Mouse (Mus musculus) lung, postnatal 0 days (tissue): ENCODE data around the gene Lrrc75a. TPM values are rescaled to one million over a fixed set of nuclear protein-coding genes. Genes with fewer than 3 reads are reported as not detected.

Source experiments
- ATAC-seq: fragments of 200-750 bp; cut with Nextera tagmentation; 2 replicates; pipeline ENCODE4 v1.8.0; 2017; ENCODE audit warnings: moderate library complexity
- DNase-seq: peaks from one replicate; pipeline ENCODE4 v3.0.0-alpha.2; 2016; ENCODE audit warnings: low spot score
- H3K27ac ChIP-seq: fragments of 300-500 bp; sonication (generic); 2 replicates; pipeline ENCODE4 v1.5.1; 2014; ENCODE audit warnings: antibody characterized with exemption, mild to moderate bottlenecking, low read length, mixed read lengths
- H3K27me3 ChIP-seq: fragments of 300-500 bp; sonication (generic); replicated peaks from 2 replicates; pipeline ENCODE4 v1.6.1; 2014; ENCODE audit warnings: low read length, mixed read lengths; ENCODE audit not compliant: insufficient read depth
- H3K36me3 ChIP-seq: fragments of 300-500 bp; sonication (generic); 2 replicates; pipeline ENCODE4 v1.6.1; 2014; ENCODE audit warnings: low read length, mixed read lengths; ENCODE audit not compliant: insufficient read depth
- H3K4me1 ChIP-seq: fragments of 300-500 bp; sonication (generic); 2 replicates; pipeline ENCODE4 v1.6.1; 2014; ENCODE audit warnings: antibody characterized with exemption, low read depth, low read length, mixed read lengths; ENCODE audit not compliant: insufficient read depth
- H3K4me2 ChIP-seq: fragments of 300-500 bp; sonication (generic); replicated peaks from 2 replicates; pipeline ENCODE4 v1.6.1; 2014; ENCODE audit warnings: low read depth, mild to moderate bottlenecking, low read length, moderate library complexity, mixed read lengths
- H3K4me3 ChIP-seq: fragments of 300-500 bp; sonication (generic); 2 replicates; pipeline ENCODE4 v1.5.1; 2014; ENCODE audit warnings: low read depth, low read length
- H3K9ac ChIP-seq: fragments of 300-500 bp; sonication (generic); replicated peaks from 2 replicates; pipeline ENCODE4 v1.6.1; 2014; ENCODE audit warnings: low read depth, mild to moderate bottlenecking
- H3K9me3 ChIP-seq: fragments of 300-500 bp; sonication (generic); 2 replicates; pipeline ENCODE4 v1.6.1; 2016; ENCODE audit warnings: low read length, mixed read lengths
- CTCF ChIP-seq: IDR thresholded peaks from 2 replicates; pipeline ENCODE4 v1.5.1; 2016; ENCODE audit warnings: antibody characterized with exemption, mild to moderate bottlenecking
- EP300 ChIP-seq: IDR thresholded peaks from 2 replicates; pipeline ENCODE4 v1.6.1; 2016; ENCODE audit warnings: antibody characterized with exemption, mild to moderate bottlenecking, control low read depth
- WGBS: fragments of 180-500 bp; shearing (Covaris S2); extraction: QIAGEN DNeasy Blood & Tissue Kit; methylation state at CpG from one replicate; pipeline ENCODE4 v1.1.7; 2014; 5-methylcytosine and 5-hydroxymethylcytosine counted together
- polyA plus RNA-seq: library from polyadenylated mRNA; unstranded; fragments of >200 nt; fragmentation: Nextera tagmentation; extraction: Ambion mirVana; gene quantifications from 2 replicates; pipeline ENCODE4 v1.2.1, GENCODE M21; 2015

Gene Lrrc75a
- polyA plus RNA-seq, 1 experiment from 2014 or later: 15.0 TPM

- no peak overlapping the region for H3K9ac ChIP-seq
- no peaks in the 10 kb centered on the region for H3K27me3 ChIP-seq
- H3K4me3 ChIP-seq: no peak overlapping the region
- no peak for TF ChIP-seq EP300
- TF ChIP-seq CTCF: no peak
- no peaks in the 10 kb centered on the region; the same call in 1 of the 2 replicates for H3K4me1 ChIP-seq
- H3K9me3 ChIP-seq: no peaks in the 10 kb centered on the region
- DNase-seq (no peak), ATAC-seq (no peak)
- 46% methylated on average over 10 of the region's 10 CpGs for WGBS
- no peak overlapping the region for H3K27ac ChIP-seq
- H3K4me2 ChIP-seq: no peak overlapping the region
- H3K36me3 ChIP-seq: peaks cover 12% of the 10 kb centered on the region
These were observed 41.8 kb downstream of the Lrrc75a start for GRCm38 (mm10) chr11:62606299-62607169.

GRCm38 (mm10) chr11:62605619-62606298, 42.6 kb downstream of the Lrrc75a start:
- H3K4me1 ChIP-seq: no peaks in the 10 kb centered on the region; the same call in 1 of the 2 replicates
- H3K27me3 ChIP-seq: no peaks in the 10 kb centered on the region
- H3K4me2 ChIP-seq: no peak overlapping the region
- no peak overlapping the region for H3K4me3 ChIP-seq
- no peak overlapping the region for H3K9ac ChIP-seq
- DNase-seq: no peak
- 47% methylated on average over 10 of the region's 10 CpGs for WGBS
- H3K27ac ChIP-seq: no peak overlapping the region
- peaks cover 12% of the 10 kb centered on the region for H3K36me3 ChIP-seq
- H3K9me3 ChIP-seq: no peaks in the 10 kb centered on the region
- no peak for ATAC-seq
- no peak for TF ChIP-seq EP300
- TF ChIP-seq CTCF: no peak

GRCm38 (mm10) chr11:62604886-62605618, 43.3 kb downstream of the Lrrc75a start:
- no peaks in the 10 kb centered on the region; the same call in 1 of the 2 replicates for H3K4me1 ChIP-seq
- H3K36me3 ChIP-seq: peaks cover 12% of the 10 kb centered on the region
- TF ChIP-seq CTCF: no peak
- no peak for TF ChIP-seq EP300
- H3K9ac ChIP-seq: no peak overlapping the region
- DNase-seq (peak; percentile 31), ATAC-seq (no peak)
- H3K4me3 ChIP-seq: no peak overlapping the region
- 27% methylated on average over 3 of the region's 3 CpGs for WGBS
- no peak overlapping the region for H3K27ac ChIP-seq
- H3K9me3 ChIP-seq: no peaks in the 10 kb centered on the region
- H3K4me2 ChIP-seq: no peak overlapping the region
- no peaks in the 10 kb centered on the region for H3K27me3 ChIP-seq

- H3K4me2 ChIP-seq: peak overlapping the region; percentile 74
- ATAC-seq (no peak), DNase-seq (no peak)
- H3K27ac ChIP-seq: no peak overlapping the region
- no peak overlapping the region for H3K9ac ChIP-seq
- H3K4me3 ChIP-seq: no peak overlapping the region
- TF ChIP-seq EP300 (no peak), CTCF (no peak)
- H3K36me3 ChIP-seq: peaks cover 12% of the 10 kb centered on the region
- no peaks in the 10 kb centered on the region; the same call in 1 of the 2 replicates for H3K4me1 ChIP-seq
- H3K27me3 ChIP-seq: no peaks in the 10 kb centered on the region
- WGBS: 12% methylated on average over 5 of the region's 5 CpGs
- H3K9me3 ChIP-seq: no peaks in the 10 kb centered on the region
These were observed 44.1 kb downstream of the Lrrc75a start for GRCm38 (mm10) chr11:62604123-62604706.

GRCm38 (mm10) chr11:62603312-62604056, 44.8 kb downstream of the Lrrc75a start:
- Histone ChIP-seq H3K36me3 (peaks cover 12% of the 10 kb centered on the region), H3K4me2 (peak overlapping the region; percentile 74), H3K4me1 (no peaks in the 10 kb centered on the region; the same call in 1 of the 2 replicates), H3K27ac (peak overlapping the region; percentile 90), H3K27me3 (no peaks in the 10 kb centered on the region), H3K9ac (peak overlapping the region; percentile 82), H3K4me3 (peak overlapping the region; percentile 78), H3K9me3 (no peaks in the 10 kb centered on the region)
- TF ChIP-seq EP300: no peak
- TF ChIP-seq CTCF: peak; percentile 46
- under 1% methylated on average over 13 of the region's 13 CpGs for WGBS
- ATAC-seq (peak; percentile 2; the same call in 1 of the 2 replicates), DNase-seq (peak; percentile 58)
